Mouse (Mus musculus) gastrocnemius, adult 2 months (tissue): ENCODE data around the gene Slc38a8. TPM values are rescaled to one million over a fixed set of nuclear protein-coding genes. Genes with fewer than 3 reads are reported as not detected.

ENCODE experiments used
- DNase-seq: peaks from one replicate; pipeline ENCODE4 v3.0.0; 2022
- H3K27ac ChIP-seq: fragments of 200-600 bp; 2 replicates; pipeline ENCODE4 v1.8.1; 2022; ENCODE audit warnings: mild to moderate bottlenecking
- H3K4me3 ChIP-seq: fragments of 200-600 bp; 2 replicates; pipeline ENCODE4 v1.8.1; 2022; ENCODE audit warnings: mild to moderate bottlenecking, moderate library complexity
- CTCF ChIP-seq: fragments of 200-600 bp; IDR thresholded peaks from 2 replicates; pipeline ENCODE4 v1.8.1; 2022; ENCODE audit warnings: antibody characterized with exemption, mild to moderate bottlenecking, moderate library complexity
- intact Hi-C: fragments of 180-260 bp; cut with DNase I; formaldehyde crosslinking; loops from one replicate; pipeline ENCODE4 v1.15.1; 2025
- total RNA-seq, 2 experiments: library from RNA; stranded (reverse); gene quantifications; 2 replicates each; pipeline ENCODE4 v1.2.3; 2021

Slc38a8 gene
- total RNA-seq, 2 experiments from 2014 or later, result not detected

GRCm38 (mm10) chr8:119466105-119466504 is 35.4 kb downstream of the Slc38a8 start:
- DNase-seq, result no peak
- H3K4me3 ChIP-seq, result no peak overlapping the region
- TF ChIP-seq CTCF, result no peak
- intact Hi-C loops, result no loop called here
- H3K27ac ChIP-seq, result no peak overlapping the region

- Histone ChIP-seq H3K27ac (no peak overlapping the region), H3K4me3 (no peak overlapping the region)
- no peak for DNase-seq
- no peak for TF ChIP-seq CTCF
- intact Hi-C loops, result no loop called here
These were observed 37.8 kb downstream of the Slc38a8 start for GRCm38 (mm10) chr8:119463709-119464108.

GRCm38 (mm10) chr8:119461356-119461755 is 40.1 kb downstream of the Slc38a8 start:
- no peak for DNase-seq
- no peak overlapping the region for H3K4me3 ChIP-seq
- no peak overlapping the region for H3K27ac ChIP-seq
- intact Hi-C loops, result no loop called here
- TF ChIP-seq CTCF, result no peak

GRCm38 (mm10) chr8:119459724-119460123 is 41.8 kb downstream of the Slc38a8 start:
- DNase-seq, result no peak
- Histone ChIP-seq H3K27ac (no peak overlapping the region), H3K4me3 (no peak overlapping the region)
- intact Hi-C loops, result no loop called here
- TF ChIP-seq CTCF, result no peak

GRCm38 (mm10) chr8:119456045-119456444 is 45.5 kb downstream of the Slc38a8 start:
- no peak overlapping the region; the same call in 1 of the 2 replicates for H3K4me3 ChIP-seq
- no peak for TF ChIP-seq CTCF
- H3K27ac ChIP-seq, result peak overlapping the region; percentile 62
- DNase-seq, result peak; percentile 57
- intact Hi-C loops, result no loop called here

GRCm38 (mm10) chr8:119452919-119453318 is 48.6 kb downstream of the Slc38a8 start:
- no peak overlapping the region for H3K27ac ChIP-seq
- H3K4me3 ChIP-seq, result no peak overlapping the region
- TF ChIP-seq CTCF, result no peak
- intact Hi-C loops, result no loop called here
- DNase-seq, result no peak

- Histone ChIP-seq H3K27ac (no peak overlapping the region), H3K4me3 (no peak overlapping the region)
- no peak for DNase-seq
- no peak for TF ChIP-seq CTCF
- intact Hi-C loops, result no loop called here
These were observed 50.4 kb downstream of the Slc38a8 start for GRCm38 (mm10) chr8:119451131-119451530.

- no peak for TF ChIP-seq CTCF
- no peak for DNase-seq
- intact Hi-C loops, result loop anchor here (10.0 kb wide), 1 partner anchor 155 kb away; the partner anchor contains the start of gene Taf1c
These were observed 51.9 kb downstream of the Slc38a8 start for GRCm38 (mm10) chr8:119449627-119450026.

GRCm38 (mm10) chr8:119447781-119448170 is 53.7 kb downstream of the Slc38a8 start:
- no peak overlapping the region for H3K4me3 ChIP-seq
- intact Hi-C loops, result loop anchor here (10.0 kb wide), 1 partner anchor 157 kb away; the partner anchor contains the start of gene Taf1c
- no peak for TF ChIP-seq CTCF
- H3K27ac ChIP-seq, result no peak overlapping the region
- DNase-seq, result no peak

More at GRCm38 (mm10) chr8:119449627-119450026, 51.9 kb downstream of the Slc38a8 start:
- Histone ChIP-seq H3K4me3 (no peak overlapping the region), H3K27ac (no peak overlapping the region)

GRCm38 (mm10) chr8:119446990-119447780 is 54.3 kb downstream of the Slc38a8 start:
- TF ChIP-seq CTCF, result no peak
- DNase-seq, result no peak
- Histone ChIP-seq H3K27ac (no peak overlapping the region), H3K4me3 (peak overlapping the region; percentile 43)
- intact Hi-C loops, result loop anchor here (1.0 to 10.0 kb wide), 2 partner anchors 50 to 158 kb away; partner anchors contain the start of gene Taf1c

GRCm38 (mm10) chr8:119446211-119446989 is 55.1 kb downstream of the Slc38a8 start, which contains the start of gene Necab2:
Gene Necab2, plus strand, starts transcription at chr8:119446719.
- intact Hi-C loops, result loop anchor here (1.0 to 10.0 kb wide), 2 partner anchors 51 to 158 kb away; partner anchors contain the start of gene Taf1c
- H3K27ac ChIP-seq, result no peak within 1 kb of the TSS
- peak; percentile 85 for DNase-seq
- peak; percentile 86 for TF ChIP-seq CTCF
- peak within 1 kb of the TSS; percentile 66 for H3K4me3 ChIP-seq

- TF ChIP-seq CTCF, result no peak
- intact Hi-C loops, result loop anchor here (5.0 to 10.0 kb wide), 2 partner anchors 162 to 234 kb away; partner anchors contain the start of gene Taf1c
- Histone ChIP-seq H3K4me3 (no peak overlapping the region), H3K27ac (no peak overlapping the region)
- DNase-seq, result no peak
These were observed 58.5 kb downstream of the Slc38a8 start for GRCm38 (mm10) chr8:119442970-119443369.
